Mouse (Mus musculus) bone marrow, adult 2 months (tissue): ENCODE measurements around the gene Cgnl1.

ENCODE experiments used
- CTCF ChIP-seq: fragments of 200-500 bp; IDR thresholded peaks from 2 replicates; pipeline ENCODE4 v1.5.1; 2011; ENCODE audit warnings: low read length, control low read depth; ENCODE audit not compliant: control insufficient read depth, insufficient read depth
- POLR2A ChIP-seq: fragments of 200-500 bp; IDR thresholded peaks from 2 replicates; pipeline ENCODE4 v1.6.1; 2011; ENCODE audit warnings: low read depth, mild to moderate bottlenecking, control low read depth, low read length, borderline replicate concordance; ENCODE audit not compliant: control insufficient read depth

GRCm38 (mm10) chr9:71773563-71773962 is 2.2 kb upstream of the Cgnl1 start:
- no peak for TF ChIP-seq POLR2A
- no peak for TF ChIP-seq CTCF
